Mouse (Mus musculus): ENCODE results near the gene Baiap2.

Baiap2 gene

GRCm38 (mm10) chr11:119919897-119920296 lies 22.7 kb upstream of the Baiap2 start:
- DNase-seq (ENCODE audit: inconsistent ontology term) = peak; percentile 42

DNA sequence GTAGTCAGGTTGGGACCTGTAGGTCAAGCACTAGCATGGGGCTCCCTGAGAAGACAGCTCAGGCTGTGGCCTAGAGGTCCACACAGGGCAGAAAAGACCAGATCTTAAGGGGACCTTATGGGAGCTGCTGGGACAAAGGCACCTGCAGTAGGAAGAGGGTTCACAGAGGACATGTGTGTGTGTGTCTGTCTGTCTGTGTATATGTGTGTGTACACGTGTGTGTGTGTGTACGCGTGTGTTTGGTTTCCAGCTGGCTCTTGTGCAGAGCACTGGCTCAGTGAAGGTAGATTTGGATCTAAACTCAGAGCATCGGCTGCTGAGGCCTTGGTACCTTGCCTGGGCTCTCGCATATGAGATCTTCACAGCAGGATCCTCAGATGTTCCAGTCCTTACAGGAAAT lies 21.9 kb upstream of the Baiap2 start:
- DNase-seq (ENCODE audit: inconsistent ontology term) = no peak

DNA sequence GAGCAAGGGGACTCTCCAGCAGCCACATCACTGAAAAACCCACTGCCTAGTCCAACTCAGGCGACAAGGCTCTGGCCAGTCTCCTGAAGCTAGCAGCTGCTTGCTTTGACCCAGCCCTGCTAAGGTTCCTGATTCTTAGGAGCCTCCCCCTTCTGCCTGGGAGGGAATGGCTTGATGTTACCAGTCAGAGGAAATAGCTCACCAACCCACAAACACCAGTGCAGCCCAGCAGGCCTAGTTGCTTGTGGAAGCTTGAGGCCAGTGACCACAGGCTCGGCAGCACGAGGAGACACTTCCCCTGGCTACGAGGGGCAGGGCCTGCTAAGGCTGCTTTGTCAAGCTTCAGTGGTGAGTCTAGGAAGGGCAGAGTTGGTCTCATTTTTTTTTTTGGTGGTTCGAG lies 17.4 kb upstream of the Baiap2 start:
- DNase-seq (ENCODE audit: inconsistent ontology term) = peak; percentile 42

GRCm38 (mm10) chr11:119926762-119927161 lies 15.8 kb upstream of the Baiap2 start:
- peak; percentile 62 for DNase-seq (ENCODE audit: inconsistent ontology term)

DNA sequence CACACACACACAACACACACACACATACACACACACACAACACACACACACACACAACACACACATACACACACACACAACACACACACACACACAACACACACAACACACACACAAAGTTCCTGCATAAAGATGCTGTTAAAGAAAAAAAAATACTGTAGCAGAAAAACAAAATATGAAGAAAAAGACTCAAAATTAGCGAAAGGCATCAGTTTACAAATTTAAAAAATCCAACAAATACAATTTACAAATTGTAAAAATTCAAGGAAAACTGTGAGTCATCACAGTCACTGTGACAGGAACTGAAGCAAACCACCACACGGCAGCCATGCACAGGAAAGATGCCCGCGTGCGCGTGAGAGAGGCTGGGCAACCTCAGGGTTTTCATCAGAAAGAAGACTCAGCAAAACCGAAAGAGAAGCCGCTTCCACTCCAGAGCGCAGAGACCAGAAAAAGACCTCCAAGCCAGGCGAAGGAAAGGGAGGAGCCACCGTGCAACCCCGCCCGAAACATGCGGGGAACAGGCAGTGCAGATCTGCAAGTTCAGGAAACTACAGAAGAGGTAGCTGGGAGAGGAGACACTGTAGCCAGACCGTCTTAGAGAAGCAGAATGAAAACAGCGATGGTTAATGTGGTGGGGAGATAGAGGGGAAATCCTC lies 14.4 kb upstream of the Baiap2 start:
- DNase-seq (ENCODE audit: inconsistent ontology term) = no peak

DNA sequence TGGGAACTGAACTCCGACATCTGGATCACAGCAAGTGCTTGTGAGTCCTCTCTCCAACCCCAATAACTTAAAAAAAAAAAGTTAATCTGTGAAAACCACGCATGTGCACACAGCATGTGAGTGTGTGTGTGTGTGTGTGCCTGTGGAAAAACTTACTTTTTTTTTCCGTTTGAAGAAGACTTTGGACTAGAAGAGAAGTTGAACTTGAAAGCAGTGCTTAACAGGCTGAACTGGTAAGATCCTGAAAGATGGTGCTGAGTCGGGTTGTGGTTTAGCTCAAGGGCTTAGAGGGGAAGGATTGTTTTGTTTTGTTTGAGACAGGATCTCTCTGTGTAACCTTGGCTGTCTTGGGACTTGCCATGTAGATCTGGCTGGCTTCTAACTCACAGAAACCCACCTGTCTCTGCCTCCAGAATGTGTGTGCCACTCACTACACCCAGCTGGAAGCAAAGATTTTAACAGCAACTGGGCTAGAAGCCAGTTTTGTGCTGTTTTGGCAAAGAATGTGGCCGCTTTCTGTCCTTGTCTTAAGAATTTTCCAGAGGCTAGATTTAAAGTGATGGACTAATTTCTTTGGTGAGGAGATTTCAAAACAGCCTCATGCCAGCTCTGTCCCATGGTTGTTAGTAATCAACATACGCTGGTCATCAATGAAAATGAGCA lies 12.8 kb upstream of the Baiap2 start:
- DNase-seq (ENCODE audit: inconsistent ontology term) = no peak

DNA sequence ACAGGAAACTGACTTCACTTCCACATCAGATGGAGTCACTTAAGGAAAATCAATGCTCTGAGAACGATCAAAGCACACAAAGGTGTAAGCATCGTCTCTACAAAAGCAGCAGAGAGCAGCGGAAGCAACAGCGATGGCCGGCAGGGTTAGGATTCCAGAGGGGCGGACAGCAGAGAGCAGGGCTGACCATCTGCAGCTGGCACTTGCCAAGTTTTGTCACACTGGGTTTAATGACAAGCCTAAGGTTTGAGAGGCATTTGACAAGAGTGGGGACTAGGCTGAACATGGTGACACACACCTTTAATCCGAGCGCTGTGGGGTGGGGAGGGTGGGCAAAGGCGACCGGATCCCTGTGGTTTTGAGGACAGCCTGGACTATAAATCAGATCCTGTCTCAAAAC lies 10.8 kb upstream of the Baiap2 start:
- DNase-seq (ENCODE audit: inconsistent ontology term) = no peak

DNA sequence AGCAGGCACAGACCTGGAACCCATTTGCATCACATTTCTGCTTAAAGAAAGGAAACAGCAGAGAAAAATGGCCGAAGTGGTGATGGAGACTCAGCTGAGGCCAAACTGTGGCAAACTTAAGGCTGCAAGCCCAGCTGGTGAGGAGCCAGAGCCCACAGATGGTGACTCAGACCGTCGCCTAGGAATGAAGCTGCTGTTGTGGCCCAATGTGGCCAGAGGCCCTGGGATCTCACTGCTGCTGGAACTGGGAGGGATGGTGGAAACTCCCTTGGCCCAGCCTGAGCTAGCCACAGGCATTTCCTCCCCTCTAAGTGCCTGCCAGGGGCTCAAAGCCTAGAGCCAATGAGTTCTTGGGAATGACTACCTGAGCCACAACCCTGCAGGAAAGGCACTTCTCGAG lies 9.4 kb upstream of the Baiap2 start:
- peak; percentile 95 for DNase-seq (ENCODE audit: inconsistent ontology term)

GRCm38 (mm10) chr11:119933819-119934583 lies 8.6 kb upstream of the Baiap2 start:
- no peak for DNase-seq (ENCODE audit: inconsistent ontology term)

GRCm38 (mm10) chr11:119934773-119935172 lies 7.8 kb upstream of the Baiap2 start:
- no peak for DNase-seq (ENCODE audit: inconsistent ontology term)

- no peak for DNase-seq (ENCODE audit: inconsistent ontology term)
Observed at GRCm38 (mm10) chr11:119935457-119935856, 7.1 kb upstream of the Baiap2 start.

- no peak for DNase-seq (ENCODE audit: inconsistent ontology term)
Observed at GRCm38 (mm10) chr11:119936456-119936855, 6.1 kb upstream of the Baiap2 start.

GRCm38 (mm10) chr11:119937216-119937615 lies 5.3 kb upstream of the Baiap2 start:
- no peak for DNase-seq (ENCODE audit: inconsistent ontology term)

DNA sequence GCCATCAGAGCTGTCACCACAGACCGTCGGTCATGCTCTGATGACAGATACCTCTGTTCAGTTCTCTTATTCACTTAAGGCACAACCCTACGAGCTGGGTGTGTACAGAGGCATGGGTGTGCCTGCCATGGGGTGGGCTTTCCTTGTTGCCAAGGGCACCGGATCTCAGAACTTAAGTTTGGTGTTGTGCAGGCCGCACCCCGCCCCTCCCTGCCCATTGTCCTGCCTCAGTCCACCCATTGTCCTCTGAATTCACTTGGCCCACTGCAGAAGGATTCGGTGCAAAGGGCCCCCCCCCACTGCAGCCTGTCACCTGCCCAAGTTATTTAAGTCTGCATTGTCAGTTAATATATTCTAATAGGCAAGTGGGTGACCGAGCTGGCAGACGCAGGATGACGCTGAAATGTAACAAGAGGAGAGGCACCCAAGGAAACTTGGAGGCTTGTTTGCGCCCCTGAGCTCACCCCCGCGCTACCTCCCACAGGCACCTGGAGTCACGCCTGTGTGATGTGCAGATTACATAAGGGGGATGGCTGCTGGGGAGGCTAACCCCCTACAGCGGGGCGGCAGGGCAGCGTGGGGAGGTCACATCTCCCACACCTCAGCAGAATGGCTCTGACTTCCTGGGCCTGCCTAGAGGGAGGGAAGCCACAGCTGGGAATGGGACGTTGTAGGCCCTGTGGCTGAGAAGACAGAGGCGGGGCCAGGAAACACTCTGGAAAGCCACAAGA lies 4.6 kb upstream of the Baiap2 start:
- no peak for DNase-seq (ENCODE audit: inconsistent ontology term)

GRCm38 (mm10) chr11:119939073-119939710 lies 3.4 kb upstream of the Baiap2 start:
- no peak for DNase-seq (ENCODE audit: inconsistent ontology term)

GRCm38 (mm10) chr11:119939711-119940106 lies 2.9 kb upstream of the Baiap2 start:
- DNase-seq (ENCODE audit: inconsistent ontology term) = no peak

GRCm38 (mm10) chr11:119940142-119940541 lies 2.4 kb upstream of the Baiap2 start:
- no peak for DNase-seq (ENCODE audit: inconsistent ontology term)

- no peak for DNase-seq (ENCODE audit: inconsistent ontology term)
Observed at GRCm38 (mm10) chr11:119941794-119942193, 769 bp upstream of the Baiap2 start.

GRCm38 (mm10) chr11:119942201-119942726 lies 299 bp upstream of the Baiap2 start:
- peak; percentile 77 for DNase-seq (ENCODE audit: inconsistent ontology term)

GRCm38 (mm10) chr11:119943428-119943988 lies 945 bp downstream of the Baiap2 start:
- peak; percentile 52 for DNase-seq (ENCODE audit: inconsistent ontology term)

DNA sequence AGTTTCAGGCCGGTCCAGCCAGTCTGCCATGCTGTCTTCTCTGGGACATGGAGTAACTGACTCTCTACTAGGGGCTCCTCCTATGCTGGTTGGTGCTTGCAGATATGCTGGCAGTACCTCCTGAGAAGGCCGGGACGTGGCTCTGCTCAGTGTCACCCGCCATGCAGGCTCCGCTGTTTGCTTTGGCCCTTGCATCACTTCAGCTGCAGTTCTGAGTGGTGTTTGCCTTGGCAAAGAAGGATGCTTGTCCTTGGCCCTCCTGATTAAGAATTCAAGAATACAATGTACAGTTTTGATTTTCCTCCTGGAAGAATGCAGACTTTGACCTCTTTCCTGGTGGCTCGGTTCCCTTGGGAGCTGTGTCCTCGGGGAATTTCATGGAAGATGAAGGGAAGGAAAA lies 2.8 kb downstream of the Baiap2 start:
- DNase-seq (ENCODE audit: inconsistent ontology term) = no peak
